Mouse (Mus musculus): Measurements from ENCODE around the gene Klrg1. TPM values are rescaled to one million over a fixed set of nuclear protein-coding genes. Genes with fewer than 3 reads are reported as not detected.

Gene Klrg1
- polyA plus RNA-seq, 1 experiment from 2014 or later = not detected

- H3K4me1 ChIP-seq = no peaks in the 10 kb centered on the region
- H3K36me3 ChIP-seq = no peaks in the 10 kb centered on the region
- H3K4me3 ChIP-seq = no peak overlapping the region
- no peak overlapping the region for H3K27ac ChIP-seq (replicated peaks)
- no peaks in the 10 kb centered on the region for H3K9me3 ChIP-seq
- no peak for ATAC-seq (ENCODE audit: extremely low read depth, insufficient number of reproducible peaks, low FRiP score, low TSS enrichment)
- 85% methylated on average over 4 of the region's 4 CpGs for WGBS
- no peak overlapping the region for H3K4me2 ChIP-seq
- H3K9ac ChIP-seq = no peak overlapping the region
- no peaks in the 10 kb centered on the region for H3K27me3 ChIP-seq (replicated peaks)
Measured at GRCm38 (mm10) chr6:122269170-122269569, 13.5 kb downstream of the Klrg1 start.

GRCm38 (mm10) chr6:122268561-122268960, 14.1 kb downstream of the Klrg1 start:
- H3K4me2 ChIP-seq = no peak overlapping the region
- no peak for ATAC-seq (ENCODE audit: extremely low read depth, insufficient number of reproducible peaks, low FRiP score, low TSS enrichment)
- WGBS = 35% methylated on average over 3 of the region's 3 CpGs
- no peaks in the 10 kb centered on the region for H3K4me1 ChIP-seq
- no peak overlapping the region for H3K27ac ChIP-seq (replicated peaks)
- H3K4me3 ChIP-seq = no peak overlapping the region
- H3K27me3 ChIP-seq (replicated peaks) = no peaks in the 10 kb centered on the region
- no peaks in the 10 kb centered on the region for H3K36me3 ChIP-seq
- no peak overlapping the region for H3K9ac ChIP-seq
- no peaks in the 10 kb centered on the region for H3K9me3 ChIP-seq

GRCm38 (mm10) chr6:122262543-122262942, 20.1 kb downstream of the Klrg1 start:
- 85% methylated on average over 8 of the region's 8 CpGs for WGBS
- no peak for ATAC-seq (ENCODE audit: extremely low read depth, insufficient number of reproducible peaks, low FRiP score, low TSS enrichment)
- no peaks in the 10 kb centered on the region for H3K9me3 ChIP-seq

GRCm38 (mm10) chr6:122252146-122252545, 30.5 kb downstream of the Klrg1 start:
- no peak for ATAC-seq (ENCODE audit: extremely low read depth, insufficient number of reproducible peaks, low FRiP score, low TSS enrichment)
- WGBS = 50% methylated on average over 1 of the region's 1 CpGs

More at GRCm38 (mm10) chr6:122262543-122262942, 20.1 kb downstream of the Klrg1 start:
- Histone ChIP-seq H3K27ac (replicated peaks) (no peak overlapping the region), H3K36me3 (no peaks in the 10 kb centered on the region), H3K9ac (no peak overlapping the region), H3K4me3 (no peak overlapping the region), H3K27me3 (replicated peaks) (peaks cover 10% of the 10 kb centered on the region), H3K4me1 (no peaks in the 10 kb centered on the region), H3K4me2 (no peak overlapping the region)

GRCm38 (mm10) chr6:122250033-122250432, 32.6 kb downstream of the Klrg1 start:
- Histone ChIP-seq H3K4me2 (no peak overlapping the region), H3K27ac (replicated peaks) (no peak overlapping the region), H3K36me3 (no peaks in the 10 kb centered on the region), H3K9me3 (no peaks in the 10 kb centered on the region), H3K27me3 (replicated peaks) (0 out of 2 replicates have a peak, but pooled peaks cover 6% of the 10 kb centered on the region), H3K4me3 (no peak overlapping the region), H3K9ac (no peak overlapping the region), H3K4me1 (0 out of 2 replicates have a peak, but pooled peaks cover 2% of the 10 kb centered on the region)
- ATAC-seq (ENCODE audit: extremely low read depth, insufficient number of reproducible peaks, low FRiP score, low TSS enrichment) = no peak
- WGBS = 52% methylated on average over 4 of the region's 4 CpGs

More at GRCm38 (mm10) chr6:122252146-122252545, 30.5 kb downstream of the Klrg1 start:
- 0 out of 2 replicates have a peak, but pooled peaks cover 2% of the 10 kb centered on the region for H3K4me1 ChIP-seq
- H3K9ac ChIP-seq = no peak overlapping the region
- H3K27ac ChIP-seq (replicated peaks) = no peak overlapping the region
- H3K9me3 ChIP-seq = no peaks in the 10 kb centered on the region
- H3K36me3 ChIP-seq = no peaks in the 10 kb centered on the region
- no peak overlapping the region for H3K4me3 ChIP-seq
- 0 out of 2 replicates have a peak, but pooled peaks cover 9% of the 10 kb centered on the region for H3K27me3 ChIP-seq (replicated peaks)
- H3K4me2 ChIP-seq = no peak overlapping the region

Other genes starting within 250 kb of the Klrg1 start
- 71.1 and 76.3 TPM in 2 replicates for gene M6pr, start 25.8 kb upstream of the Klrg1 start, polyA plus RNA-seq (2015; fragmentation: Nextera tagmentation; extraction: Ambion mirVana)
- gene Phc1, start 57.7 kb upstream of the Klrg1 start, polyA plus RNA-seq (2015; fragmentation: Nextera tagmentation; extraction: Ambion mirVana) = 9.7 and 12.1 TPM in 2 replicates
- gene Rimklb, start 215.9 kb upstream of the Klrg1 start, polyA plus RNA-seq (2015; fragmentation: Nextera tagmentation; extraction: Ambion mirVana) = 5.3 and 6.0 TPM in 2 replicates
- 13.7 and 13.8 TPM in 2 replicates for gene Mfap5, start 223.0 kb upstream of the Klrg1 start, polyA plus RNA-seq (2015; fragmentation: Nextera tagmentation; extraction: Ambion mirVana)